Mouse (Mus musculus) bone marrow, adult 2 months (tissue): ENCODE results near the gene Fdps.

Source experiments
- CTCF ChIP-seq: fragments of 200-500 bp; IDR thresholded peaks from 2 replicates; pipeline ENCODE4 v1.5.1; 2011; ENCODE audit warnings: low read length, control low read depth; ENCODE audit not compliant: control insufficient read depth, insufficient read depth
- POLR2A ChIP-seq: fragments of 200-500 bp; IDR thresholded peaks from 2 replicates; pipeline ENCODE4 v1.6.1; 2011; ENCODE audit warnings: low read depth, mild to moderate bottlenecking, control low read depth, low read length, borderline replicate concordance; ENCODE audit not compliant: control insufficient read depth

- no peak for TF ChIP-seq CTCF
- no peak for TF ChIP-seq POLR2A
Measured at GRCm38 (mm10) chr3:89102495-89103290, 934 bp upstream of the Fdps start.
